Mouse (Mus musculus): ENCODE data around the gene Cdc7. TPM values are rescaled to one million over a fixed set of nuclear protein-coding genes. Genes with fewer than 3 reads are reported as not detected.
"Not testable (repeated sequence)": the region's sequence is repeated elsewhere in the genome, so short reads cannot be mapped to it uniquely, and the experiment has no call there.

Cdc7 gene
- total RNA-seq (2021) (1 to 10 TPM; 2.3 to 2.9 TPM), polyA plus RNA-seq (2012; rRNA removed) (2.6 and 3.3 TPM in 2 replicates)
- long read RNA-seq, partial matches to known transcripts = 2 of 3 reads
- long read RNA-seq, other reads (novel, unspliced or antisense) = 0 of 3 reads

- DNase-seq = peak; percentile 95
Observed at GRCm38 (mm10) chr5:106963584-106964512, at the start of gene Cdc7. Gene Cdc7, plus strand, starts transcription at chr5:106964322.

GRCm38 (mm10) chr5:106919315-106919714 is 44.8 kb upstream of the Cdc7 start:
- no peak for DNase-seq

GRCm38 (mm10) chr5:106925488-106926368 is 38.4 kb upstream of the Cdc7 start, which contains the start of gene Hfm1:
Gene Hfm1, minus strand, starts transcription at chr5:106926321.
- DNase-seq = peak; percentile 64

DNA sequence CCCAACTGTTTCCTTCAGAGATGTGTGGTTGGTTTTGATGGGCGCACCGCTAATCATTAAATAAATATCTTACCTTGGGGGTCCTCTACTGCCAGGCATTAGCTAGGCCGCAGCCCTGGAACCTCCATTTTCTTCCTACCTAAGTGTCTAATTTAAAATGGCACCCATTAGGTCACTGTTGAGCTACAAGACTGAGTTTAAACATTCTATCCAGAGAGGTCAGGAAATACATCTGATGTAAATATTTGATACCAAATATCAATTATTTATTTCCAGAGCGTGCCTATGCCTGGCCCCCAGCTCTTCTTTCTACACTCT is 37.8 kb upstream of the Cdc7 start:
- DNase-seq = no peak

DNA sequence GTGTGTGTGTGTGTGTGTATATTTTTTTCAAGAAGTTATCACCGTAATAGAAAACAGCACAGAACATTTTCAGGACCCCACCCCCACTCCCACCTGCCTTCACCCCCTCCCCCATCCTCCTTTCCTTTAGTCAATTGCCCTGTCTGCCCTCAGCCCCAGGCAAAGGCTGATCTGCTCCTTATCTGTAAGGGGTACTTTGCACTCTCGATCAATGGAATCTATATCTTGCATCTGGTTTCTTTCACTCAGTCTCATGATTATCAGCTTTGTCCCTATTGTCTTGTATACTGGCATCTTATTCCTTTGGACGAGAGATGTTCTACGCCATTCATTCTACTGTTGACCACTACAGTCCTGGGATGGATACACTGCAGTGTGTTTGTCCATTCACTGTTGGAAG is 36.1 kb upstream of the Cdc7 start:
- no peak for DNase-seq

DNA sequence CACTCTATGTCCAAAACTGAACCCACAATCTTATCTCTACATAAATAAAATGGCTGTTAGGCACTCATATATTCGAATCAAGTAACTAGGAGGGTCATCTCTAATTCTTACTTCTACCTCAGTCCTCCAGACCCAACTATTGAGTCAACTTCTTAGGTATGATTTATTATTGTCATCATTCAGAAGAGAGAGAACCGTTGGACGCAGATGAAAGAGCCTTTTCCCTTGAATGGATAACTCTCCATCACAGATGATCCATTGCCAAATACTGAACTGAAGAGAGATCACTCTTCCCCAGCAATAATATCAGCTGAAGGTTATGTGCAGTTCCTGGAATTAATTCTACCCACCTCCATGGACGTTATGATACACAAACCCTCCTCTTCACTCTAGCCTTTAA is 17.8 kb upstream of the Cdc7 start:
- no peak for DNase-seq

DNA sequence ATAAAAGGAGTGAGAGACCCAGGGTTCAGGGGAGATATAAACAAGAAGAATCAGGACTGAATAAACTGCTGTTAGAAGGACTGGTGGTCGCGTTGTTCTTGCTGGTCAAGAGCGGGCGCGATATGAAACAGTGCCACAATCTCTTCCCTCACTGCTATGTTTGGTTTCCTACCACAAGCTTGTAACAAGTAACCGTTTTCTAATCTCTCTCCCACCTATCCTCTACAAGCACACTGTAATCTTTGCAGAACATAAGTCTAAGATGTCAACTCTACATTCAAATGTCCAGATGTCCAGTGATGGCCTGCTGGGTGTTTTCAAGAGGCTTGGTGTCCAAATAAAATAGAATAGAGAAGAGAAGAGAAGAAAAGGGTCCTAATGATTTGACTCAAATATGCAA is 15.4 kb upstream of the Cdc7 start:
- no peak for DNase-seq

DNA sequence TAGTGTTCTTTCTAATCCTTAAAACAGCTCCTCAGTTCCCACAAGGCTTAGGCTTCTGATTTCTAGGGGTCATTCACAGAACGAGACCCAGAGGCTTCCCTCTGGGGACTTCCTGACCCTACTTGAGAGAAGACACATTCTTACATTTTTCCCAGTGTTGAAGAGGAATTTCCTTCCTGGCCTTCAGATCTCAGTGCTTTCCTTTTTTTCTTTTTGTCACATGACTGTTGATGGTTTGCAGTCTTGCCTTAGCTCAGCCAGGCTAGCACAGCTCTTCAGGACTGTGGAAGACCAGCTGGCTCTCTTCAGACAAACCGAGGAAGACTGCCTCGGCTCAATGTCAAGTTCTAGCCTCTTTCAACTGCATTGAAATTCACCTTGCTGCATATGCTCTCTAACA is 7.7 kb upstream of the Cdc7 start:
- DNase-seq = no peak

DNA sequence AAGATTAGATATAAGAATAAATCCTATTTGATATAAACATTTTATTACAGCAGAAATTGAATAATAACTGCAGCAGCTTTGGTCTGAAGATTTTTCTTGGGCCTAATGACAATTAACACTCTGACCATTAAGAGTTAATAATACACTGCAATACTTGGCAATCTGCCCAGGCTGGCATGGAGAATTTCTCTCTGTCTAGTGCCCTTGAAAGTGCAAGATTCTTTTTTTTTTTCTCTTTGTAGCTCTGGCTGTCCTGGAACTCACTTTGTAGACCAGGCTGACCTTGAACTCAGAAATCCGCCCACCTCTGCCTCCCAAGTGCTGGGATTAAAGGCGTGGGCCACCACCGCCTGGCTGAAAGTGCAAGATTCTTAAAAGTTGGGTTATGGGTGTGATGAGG is 5.1 kb upstream of the Cdc7 start:
- peak; percentile 57 for DNase-seq

- no peak for DNase-seq
Observed at GRCm38 (mm10) chr5:106960451-106960850, 3.7 kb upstream of the Cdc7 start.

- DNase-seq = no peak
Observed at GRCm38 (mm10) chr5:106964513-106965014, 442 bp downstream of the Cdc7 start.

DNA sequence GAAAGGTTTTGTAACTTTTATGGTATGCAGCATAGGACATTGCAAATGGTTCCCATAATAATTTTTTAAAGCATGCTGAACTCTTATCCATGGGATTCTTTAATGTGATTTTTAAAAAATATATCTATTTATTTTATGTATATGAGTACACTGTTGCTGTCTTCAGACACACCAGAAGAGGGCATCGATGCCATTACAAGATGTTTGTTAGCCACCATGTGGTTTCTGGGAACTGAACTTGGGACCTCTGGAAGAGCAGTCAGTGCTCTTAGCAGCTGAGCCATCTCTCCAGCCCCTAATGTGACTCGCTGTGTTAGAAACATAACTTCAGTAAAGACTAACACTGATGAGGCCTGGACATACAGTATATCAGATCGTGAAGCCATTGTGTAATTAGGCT is 2.3 kb downstream of the Cdc7 start:
- DNase-seq = no peak

GRCm38 (mm10) chr5:106967578-106967977 is 3.5 kb downstream of the Cdc7 start:
- DNase-seq = no peak

DNA sequence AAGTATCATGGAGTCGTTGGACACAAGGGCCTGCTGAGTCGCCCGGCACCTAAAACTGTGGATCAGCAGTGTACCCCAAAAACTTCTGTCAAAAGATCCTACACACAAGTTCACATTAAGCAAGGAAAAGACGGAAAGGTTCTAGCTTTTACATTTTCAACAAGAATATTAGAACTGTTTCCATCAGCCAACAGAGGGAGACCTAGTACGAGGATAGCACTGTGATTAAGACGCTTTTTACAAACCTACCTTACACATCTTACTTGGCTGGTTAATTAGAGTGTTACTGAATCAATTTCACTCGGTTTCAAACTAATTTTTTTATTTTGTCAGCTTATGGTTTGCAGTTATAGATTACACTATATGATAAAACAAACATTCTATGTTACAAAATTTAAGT is 9.8 kb downstream of the Cdc7 start:
- no peak for DNase-seq

DNA sequence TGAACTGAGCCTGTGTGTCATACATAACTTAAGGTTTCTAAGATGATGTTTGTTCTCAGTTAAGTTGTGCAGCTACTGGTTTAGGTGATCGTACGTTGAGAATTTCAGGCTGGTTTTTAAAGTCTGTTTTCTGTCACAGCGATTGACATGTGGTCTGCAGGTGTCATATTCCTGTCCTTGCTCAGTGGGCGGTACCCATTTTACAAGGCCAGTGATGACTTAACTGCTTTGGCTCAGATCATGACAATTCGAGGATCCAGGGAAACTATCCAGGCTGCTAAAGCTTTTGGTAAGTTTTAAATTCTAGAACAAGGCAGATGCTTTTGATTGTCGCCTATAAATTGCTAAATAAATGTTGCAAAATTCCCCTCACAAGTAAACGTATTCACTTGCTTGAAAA is 15.0 kb downstream of the Cdc7 start:
- DNase-seq = peak; percentile 76

DNA sequence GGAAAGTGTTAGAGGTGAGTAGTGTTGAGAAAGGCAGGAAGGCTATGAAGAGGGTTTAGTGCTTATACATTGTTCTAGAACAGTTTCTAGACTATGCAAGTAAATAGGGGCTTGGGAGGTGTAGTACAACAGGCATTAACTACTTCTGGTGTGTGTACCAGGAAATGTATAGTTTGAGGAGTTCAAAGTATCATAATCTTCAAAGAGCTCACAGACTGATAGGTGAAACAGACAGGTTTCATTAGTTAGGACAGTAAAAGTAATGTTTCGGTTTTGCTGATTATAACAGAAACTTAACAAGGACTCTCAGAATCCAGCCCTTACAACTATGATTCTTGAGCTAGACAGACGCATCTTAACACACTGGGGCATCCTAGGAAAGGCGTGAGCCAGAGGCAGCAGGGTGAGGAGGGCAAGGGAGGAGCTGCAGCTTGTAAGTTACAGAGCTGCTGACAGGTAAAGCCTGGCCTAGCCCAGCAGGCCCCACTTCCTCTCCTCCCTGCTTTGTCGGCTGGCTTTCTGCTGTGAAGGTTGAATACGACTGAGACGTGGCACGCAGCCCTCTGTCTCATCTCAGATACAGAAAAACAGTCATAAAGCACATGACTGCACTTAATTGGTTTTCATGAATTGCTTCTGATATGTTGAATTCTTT is 18.3 kb downstream of the Cdc7 start:
- no peak for DNase-seq

DNA sequence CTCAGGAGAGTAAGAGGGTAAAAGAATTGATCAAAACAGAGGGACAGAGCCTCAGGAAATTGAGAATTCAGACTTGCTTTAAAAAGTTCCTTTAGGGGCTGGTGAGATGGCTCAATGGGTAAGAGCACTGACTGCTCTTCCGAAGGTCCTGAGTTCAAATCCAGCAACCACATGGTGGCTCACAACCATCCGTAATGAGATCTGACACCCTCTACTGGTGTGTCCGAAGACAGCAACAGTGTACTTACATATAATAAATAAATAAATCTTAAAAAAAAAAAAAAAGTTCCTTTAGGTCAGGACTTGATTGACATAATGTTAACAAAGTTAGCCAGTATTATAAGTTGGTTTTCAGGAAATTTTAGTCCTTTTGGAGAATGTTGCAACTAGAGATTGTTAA is 20.8 kb downstream of the Cdc7 start:
- DNase-seq = not testable (repeated sequence)

GRCm38 (mm10) chr5:106985594-106985993 is 21.5 kb downstream of the Cdc7 start:
- DNase-seq = no peak

GRCm38 (mm10) chr5:106989181-106989580 is 25.1 kb downstream of the Cdc7 start:
- DNase-seq = no peak

GRCm38 (mm10) chr5:106989786-106990185 is 25.7 kb downstream of the Cdc7 start:
- DNase-seq = no peak

- peak; percentile 78 for DNase-seq
Observed at GRCm38 (mm10) chr5:106990639-106991299, 26.6 kb downstream of the Cdc7 start.

All from adrenal gland, adult 2 months (tissue).